Mouse (Mus musculus): ENCODE results near the gene Thbs1.
"Not testable (repeated sequence)": the region's sequence is repeated elsewhere in the genome, so short reads cannot be mapped to it uniquely, and the experiment has no call there.

Gene Thbs1

DNA sequence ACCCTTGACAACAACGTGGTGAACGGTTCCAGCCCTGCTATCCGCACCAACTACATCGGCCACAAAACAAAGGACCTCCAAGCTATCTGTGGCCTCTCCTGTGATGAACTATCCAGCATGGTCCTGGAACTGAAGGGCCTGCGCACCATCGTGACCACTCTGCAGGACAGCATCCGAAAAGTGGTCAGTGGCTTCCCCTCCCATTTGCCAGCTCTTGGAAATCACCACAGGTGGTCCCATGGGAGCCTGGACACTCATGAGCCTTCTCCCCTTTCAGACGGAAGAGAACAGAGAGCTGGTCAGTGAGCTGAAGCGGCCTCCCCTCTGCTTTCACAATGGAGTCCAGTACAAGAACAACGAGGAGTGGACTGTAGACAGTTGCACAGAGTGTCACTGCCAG, 3.0 kb downstream of the Thbs1 start:
- DNase-seq (ENCODE audit: low read depth, low spot score), result no peak

DNA sequence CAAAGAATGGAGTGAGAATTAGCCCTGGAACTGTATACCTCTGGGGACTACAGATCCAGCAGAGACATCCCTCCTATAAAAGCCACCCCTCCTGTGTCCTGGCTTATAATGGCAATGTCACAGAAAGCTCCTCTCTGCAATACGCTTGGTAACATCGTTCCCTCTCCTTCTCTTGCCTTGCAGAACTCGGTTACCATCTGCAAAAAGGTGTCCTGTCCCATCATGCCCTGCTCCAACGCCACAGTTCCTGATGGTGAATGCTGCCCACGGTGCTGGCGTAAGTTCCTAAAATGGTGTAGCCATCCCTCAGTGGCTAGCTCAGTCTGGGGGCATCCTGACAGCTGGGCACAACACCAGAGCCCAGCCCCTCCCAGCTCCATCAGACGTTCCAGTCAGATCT, 4.0 kb downstream of the Thbs1 start:
- no peak for DNase-seq (ENCODE audit: low read depth, low spot score)

DNA sequence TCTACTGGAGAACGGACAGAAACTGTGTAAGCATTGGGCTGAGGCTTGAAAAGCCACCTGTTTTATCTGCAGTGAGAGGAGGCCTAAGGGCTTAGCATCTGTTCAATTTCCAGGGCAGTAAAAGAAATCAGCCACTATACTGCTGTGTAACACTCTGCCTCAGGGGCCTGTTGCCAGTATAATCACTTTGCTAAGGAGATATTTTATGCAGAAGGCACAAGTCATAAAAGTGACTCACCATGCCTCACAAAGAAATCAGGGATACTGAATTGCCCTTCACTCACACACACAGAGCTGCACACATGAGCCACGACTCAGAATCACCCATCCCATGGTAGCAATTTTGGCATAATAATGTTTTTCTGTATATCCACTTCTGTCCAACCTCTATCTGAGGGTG, 4.5 kb downstream of the Thbs1 start:
- DNase-seq (ENCODE audit: low read depth, low spot score), result no peak

DNA sequence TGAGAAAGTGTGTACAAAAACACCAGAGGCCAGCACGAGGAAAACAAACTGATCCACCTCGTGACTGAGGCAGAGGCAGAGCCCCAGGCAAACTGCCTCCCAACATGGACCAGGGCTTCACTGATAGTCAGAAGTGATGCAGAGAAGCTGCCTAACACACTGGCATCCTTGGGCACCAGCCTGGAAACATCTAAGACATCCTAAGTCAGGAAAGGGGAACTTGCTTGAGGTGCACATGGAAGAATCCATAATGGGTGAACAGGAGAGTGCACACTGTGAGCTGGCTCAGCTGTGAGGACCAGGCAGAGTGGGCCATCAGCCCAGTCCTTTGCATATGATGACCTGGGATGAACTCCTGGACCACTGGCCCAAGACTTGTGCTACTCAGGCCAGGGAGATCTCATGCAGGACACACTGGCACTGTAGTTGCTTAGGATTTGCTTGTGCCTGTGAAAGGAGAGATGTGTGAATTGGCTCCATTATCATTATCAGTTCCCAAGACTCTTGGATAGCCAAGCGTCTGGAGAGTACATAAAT, 5.1 kb downstream of the Thbs1 start:
- DNase-seq (ENCODE audit: low read depth, low spot score), result no peak

DNA sequence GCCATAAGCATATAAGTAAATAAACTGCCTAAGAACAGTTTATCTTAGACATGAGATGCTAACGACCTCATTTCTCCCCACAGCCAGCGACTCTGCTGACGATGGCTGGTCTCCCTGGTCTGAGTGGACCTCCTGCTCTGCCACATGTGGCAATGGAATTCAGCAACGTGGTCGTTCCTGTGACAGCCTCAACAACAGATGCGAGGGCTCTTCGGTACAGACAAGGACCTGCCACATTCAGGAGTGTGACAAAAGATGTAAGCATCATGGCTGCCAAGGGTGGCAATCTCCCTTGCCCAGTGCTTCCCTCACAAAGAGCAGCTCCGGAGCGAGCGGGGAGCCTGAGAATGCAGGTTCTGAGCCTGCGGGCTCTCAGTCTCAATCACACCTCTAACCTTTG, 5.7 kb downstream of the Thbs1 start:
- DNase-seq (ENCODE audit: low read depth, low spot score), result no peak

DNA sequence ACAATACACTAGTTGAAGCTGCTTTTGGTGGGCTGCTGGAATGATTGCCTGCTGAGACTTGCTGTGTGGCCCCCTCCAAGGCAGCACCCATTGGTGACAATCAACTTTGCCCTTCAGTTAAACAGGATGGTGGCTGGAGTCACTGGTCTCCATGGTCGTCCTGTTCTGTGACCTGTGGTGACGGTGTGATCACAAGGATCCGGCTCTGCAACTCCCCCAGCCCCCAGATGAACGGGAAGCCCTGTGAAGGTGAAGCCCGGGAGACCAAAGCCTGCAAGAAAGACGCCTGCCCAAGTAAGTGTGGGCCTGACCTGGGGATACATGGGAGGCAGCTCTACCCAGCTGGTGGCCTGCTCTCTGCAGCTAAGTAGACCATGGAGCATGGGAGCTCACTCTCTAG, 6.4 kb downstream of the Thbs1 start:
- DNase-seq (ENCODE audit: low read depth, low spot score), result no peak

DNA sequence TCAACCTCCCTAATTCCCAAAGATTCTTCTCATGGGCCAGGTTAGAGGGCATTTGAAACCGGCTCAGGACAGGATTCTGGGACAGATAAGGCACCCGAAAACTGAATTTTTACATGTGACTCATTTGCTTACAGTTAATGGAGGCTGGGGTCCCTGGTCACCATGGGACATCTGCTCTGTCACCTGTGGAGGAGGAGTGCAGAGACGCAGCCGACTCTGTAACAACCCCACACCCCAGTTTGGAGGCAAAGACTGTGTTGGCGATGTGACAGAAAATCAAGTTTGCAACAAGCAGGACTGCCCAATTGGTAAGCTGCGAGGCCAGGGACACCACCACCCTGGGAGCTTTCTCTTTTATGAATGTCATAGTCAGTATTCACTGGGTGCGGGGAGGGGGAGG, 6.8 kb downstream of the Thbs1 start:
- DNase-seq (ENCODE audit: low read depth, low spot score), result no peak

DNA sequence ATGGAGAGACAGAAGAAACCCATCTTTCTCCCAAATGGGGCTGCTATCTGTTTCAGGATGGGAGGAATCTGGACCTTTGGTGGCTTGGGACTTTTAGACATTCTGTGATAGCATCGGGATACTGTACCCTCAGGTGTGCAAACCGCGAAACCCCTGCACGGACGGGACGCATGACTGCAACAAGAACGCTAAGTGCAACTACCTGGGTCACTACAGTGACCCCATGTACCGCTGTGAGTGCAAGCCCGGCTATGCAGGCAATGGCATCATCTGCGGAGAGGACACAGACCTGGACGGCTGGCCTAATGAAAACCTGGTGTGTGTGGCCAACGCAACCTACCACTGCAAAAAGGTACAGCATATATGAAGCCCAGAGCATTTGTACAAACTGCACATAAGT, 8.0 kb downstream of the Thbs1 start:
- DNase-seq (ENCODE audit: low read depth, low spot score), result no peak

DNA sequence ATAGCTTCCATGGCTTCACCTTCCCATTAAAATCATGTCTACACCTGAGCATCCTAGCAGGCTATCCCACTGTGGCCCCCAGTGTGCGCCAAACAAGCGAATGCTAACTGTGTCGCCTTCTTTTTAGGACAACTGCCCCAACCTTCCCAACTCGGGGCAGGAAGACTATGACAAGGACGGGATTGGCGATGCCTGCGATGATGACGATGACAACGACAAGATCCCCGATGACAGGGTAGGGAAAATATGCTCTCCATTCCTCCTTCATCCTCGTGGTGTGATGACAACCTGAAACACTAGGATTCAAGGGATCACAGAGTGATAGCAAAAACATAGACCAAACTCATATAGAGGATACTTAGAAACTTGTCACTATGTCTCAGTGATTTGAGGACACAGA, 8.4 kb downstream of the Thbs1 start:
- DNase-seq (ENCODE audit: low read depth, low spot score), result no peak

DNA sequence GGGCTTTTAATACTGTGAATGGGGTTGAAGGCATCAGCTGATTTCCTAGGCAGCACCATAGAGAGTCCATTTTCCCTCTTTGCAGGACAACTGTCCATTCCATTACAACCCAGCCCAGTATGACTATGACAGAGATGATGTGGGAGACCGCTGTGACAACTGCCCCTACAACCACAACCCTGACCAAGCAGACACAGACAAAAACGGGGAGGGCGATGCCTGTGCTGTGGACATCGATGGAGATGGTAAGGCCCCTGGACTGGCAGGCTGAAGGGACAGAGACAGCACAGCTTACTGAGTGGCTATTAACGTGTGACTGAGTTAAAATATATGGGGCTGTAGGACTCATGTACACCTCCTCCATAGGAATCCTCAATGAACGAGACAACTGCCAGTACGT, 9.1 kb downstream of the Thbs1 start:
- no peak for DNase-seq (ENCODE audit: low read depth, low spot score)

DNA sequence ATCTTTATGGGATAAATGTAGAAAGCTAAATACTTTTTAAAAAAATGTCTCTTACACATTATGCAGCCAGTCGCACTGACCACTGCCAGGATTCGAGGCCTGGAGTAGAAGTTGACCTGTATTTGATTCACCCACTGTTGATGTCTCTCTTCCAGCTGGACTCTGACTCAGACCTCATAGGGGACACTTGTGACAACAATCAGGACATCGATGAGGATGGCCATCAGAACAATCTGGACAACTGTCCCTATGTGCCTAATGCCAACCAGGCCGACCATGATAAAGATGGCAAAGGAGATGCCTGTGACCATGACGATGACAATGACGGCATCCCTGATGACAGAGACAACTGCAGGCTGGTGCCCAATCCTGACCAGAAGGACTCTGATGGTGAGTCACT, 10.6 kb downstream of the Thbs1 start:
- DNase-seq (ENCODE audit: low read depth, low spot score), result no peak

DNA sequence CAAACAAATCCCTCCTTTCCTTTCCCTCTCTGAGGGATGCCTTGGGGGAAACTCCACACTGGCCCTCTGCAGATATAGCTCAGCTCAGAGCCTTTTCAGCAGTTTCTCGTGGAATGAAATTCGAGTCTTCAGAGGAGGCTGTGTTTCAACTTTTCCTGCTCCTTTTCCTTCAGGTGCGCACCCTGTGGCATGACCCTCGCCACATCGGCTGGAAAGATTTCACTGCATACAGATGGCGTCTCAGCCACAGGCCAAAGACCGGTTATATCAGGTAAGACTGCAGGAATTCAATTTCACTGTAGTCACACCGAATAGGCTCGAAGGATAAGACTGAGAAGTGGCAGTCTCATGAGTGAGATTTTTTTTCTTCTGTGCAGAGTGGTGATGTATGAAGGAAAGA, 12.1 kb downstream of the Thbs1 start:
- DNase-seq (ENCODE audit: low read depth, low spot score), result no peak

DNA sequence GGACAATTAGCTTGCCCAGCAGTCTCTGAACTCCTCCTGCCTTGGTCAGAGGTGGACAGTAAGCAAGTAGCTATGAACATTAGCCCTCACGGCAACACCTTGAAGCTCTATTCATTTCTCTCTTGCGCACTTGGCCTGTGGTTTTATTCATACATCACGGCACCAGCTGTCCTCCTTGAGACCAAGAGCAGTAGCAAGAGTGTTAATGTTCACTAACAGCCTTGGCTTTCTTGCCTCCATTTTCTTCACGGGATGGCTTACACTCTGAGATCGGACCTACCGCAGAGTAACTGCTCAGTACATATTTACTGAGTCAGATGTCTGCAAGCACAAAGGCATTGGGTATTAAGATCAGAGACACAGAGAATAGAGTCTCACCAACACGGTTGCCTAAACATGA, 12.8 kb downstream of the Thbs1 start:
- DNase-seq (ENCODE audit: low read depth, low spot score), result no peak

DNA sequence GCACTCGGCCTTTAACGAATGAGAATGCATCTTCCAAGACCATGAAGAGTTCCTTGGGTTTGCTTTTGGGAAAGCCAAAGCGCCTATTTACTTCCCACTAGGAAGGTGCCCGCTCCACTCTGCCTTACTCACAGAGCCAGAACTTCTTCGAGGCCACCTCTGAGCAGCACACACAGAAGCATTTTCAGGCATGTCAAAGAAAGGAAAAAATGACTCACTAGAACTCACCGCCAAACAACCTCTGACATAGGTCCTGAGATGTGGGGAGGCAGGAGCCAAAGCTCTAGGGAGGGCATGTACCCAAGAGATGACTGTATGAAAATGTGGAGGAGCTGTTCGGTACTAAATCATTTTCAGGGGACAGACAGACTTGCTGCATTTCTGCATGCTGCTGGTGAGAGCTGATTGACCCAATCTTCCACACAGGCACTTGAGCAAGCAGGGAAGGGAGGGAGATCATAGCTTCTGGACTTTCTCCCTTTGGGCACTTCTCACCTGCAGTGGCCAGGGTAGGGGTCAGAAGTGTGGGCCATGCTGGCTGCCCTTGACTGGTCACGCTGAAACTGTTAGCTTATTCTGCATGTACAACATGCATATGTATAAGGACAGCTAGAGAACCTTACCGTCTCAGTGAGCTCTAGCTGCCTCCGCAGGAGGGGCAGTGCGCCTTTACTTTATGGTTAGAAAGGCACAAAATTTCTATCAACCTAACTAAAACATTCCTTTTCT, 13.7 kb downstream of the Thbs1 start:
- DNase-seq (ENCODE audit: low read depth, low spot score), result no peak

DNA sequence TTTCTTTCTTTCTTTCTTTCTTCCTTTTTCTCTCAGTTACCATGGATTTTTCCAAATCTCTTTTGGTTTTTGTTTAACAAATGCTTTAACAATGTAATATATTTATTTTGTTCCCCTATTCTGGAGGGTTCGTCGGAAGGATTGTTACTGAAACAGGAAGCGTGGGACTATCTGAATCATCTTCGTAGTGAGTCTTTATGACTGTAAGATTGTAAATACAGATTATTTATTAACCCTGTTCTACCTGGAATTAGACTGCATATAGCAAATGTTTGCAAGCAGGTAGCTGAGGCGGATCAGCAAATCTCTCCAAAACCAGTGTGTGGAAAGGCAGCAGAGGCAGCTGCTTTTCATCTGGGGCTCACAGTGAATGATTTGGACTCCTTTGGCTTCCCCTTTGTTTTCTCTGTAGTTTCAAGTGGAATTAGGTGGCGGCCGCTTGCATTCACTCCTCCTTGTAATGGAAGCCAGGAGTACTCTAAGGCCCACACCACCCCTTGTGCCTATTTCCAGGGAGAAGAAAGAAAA, 14.3 kb downstream of the Thbs1 start:
- no peak for DNase-seq (ENCODE audit: low read depth, low spot score)

DNA sequence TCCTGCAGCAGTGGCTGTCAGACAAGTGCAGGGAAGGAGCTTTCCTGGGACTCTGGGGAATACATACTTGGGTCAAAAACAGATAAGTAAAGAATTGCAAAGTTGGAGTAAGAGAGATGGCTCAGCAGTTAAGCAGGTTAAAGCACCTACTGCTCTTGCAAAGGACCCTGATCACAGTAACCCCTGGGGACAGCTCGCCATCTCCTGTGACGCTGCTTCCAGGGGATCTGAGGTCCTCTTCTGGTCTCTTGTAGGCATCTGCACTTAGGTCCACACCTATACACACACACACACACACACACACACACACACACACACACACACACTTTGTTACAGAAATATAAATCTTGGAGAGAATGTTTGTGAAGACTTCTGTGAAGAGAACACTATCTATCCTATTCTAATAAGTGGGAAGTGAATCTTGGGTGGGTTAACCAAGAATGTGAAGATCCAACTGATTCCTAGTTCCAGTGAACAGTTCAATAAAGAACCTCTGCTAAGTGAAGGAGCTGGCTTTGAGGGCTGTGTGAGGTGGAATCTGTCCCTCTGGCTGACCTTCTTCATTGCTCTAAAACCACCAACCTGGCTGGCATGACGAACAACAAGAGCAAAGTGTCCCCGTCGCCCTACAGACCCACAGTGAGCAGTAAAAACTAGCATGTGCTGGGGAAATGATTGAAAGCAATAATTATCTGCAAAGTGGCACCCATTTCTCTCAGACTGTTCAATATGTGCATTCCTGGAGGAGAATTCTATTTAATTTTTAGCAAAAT, 16.0 kb downstream of the Thbs1 start:
- no peak for DNase-seq (ENCODE audit: low read depth, low spot score)

DNA sequence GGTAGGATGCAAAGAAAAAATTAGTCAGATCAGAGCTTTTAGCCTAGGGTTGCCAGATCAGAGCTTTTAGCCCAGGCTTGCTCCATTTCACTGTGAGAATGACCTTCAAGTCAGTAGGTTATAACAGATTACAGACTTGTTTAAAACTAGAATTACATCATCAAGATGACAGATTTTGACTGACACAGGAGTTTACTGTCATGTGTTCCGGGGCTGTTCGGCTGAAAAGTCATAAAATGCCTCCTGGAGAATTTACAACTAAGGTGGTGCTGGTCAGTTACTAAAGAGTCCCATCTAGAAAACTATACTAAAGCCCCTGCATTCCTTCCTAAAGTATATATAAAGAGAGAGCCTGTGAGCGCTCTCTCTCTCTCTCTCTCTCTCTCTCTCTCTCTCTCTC, 16.6 kb downstream of the Thbs1 start:
- no peak for DNase-seq (ENCODE audit: low read depth, low spot score)

DNA sequence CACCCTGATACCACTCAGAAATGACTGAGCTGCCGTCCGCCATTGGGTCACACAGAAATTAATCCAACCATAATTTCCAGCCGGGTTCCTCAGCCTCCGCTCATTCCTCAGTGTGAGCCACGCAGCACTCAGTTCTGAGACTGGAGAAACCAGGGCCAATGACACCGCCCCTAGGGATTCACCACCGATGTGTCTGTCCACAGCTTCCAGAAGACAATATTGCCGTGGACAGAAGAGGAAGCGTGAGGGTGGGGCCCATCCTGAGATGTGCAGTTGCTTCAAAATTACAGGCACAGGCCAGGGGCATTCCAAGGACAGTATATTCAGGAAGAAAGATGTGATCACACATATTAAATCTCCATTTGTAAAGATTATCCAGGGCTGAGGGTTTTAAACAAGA, 25.4 kb downstream of the Thbs1 start:
- DNase-seq (ENCODE audit: low read depth, low spot score), result no peak

DNA sequence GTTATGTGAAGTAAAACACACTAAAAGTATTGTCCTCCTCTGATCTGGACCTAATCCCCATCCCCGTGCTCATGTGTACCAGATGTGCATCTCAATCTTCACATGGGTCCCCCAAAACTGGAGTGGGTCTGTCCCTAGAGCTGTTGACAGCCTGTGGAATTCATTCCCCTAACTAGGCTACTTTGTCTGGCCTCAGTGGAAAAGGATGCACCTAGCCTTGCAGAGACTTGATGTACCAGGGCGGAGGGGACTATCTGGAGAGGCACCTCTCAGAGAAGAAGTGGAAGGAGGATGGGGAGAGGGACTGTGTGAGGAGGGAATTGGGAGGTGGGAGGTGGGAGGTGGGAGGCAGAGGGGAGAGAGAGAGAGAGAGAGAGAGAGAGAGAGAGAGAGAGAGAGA, 26.1 kb downstream of the Thbs1 start:
- DNase-seq (ENCODE audit: low read depth, low spot score), result no peak

DNA sequence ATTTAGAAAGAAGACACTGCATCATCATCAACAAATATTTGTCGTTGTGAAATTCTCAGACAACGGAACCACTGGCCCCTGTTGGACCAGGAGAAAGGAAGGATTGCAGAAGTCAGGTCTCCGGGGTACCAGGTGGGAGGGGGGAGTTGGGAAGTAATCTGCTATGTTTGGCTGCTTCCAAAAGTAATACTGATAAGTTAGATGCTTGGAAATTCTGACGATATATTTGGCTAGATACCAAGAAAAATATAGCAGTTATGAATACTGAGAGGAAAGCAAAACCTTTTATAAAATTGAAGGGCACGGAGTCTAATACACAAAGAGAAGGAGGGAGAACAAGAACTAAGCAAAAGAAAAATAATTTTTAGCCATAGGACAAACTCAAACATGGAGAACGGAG, 27.6 kb downstream of the Thbs1 start:
- no peak for DNase-seq (ENCODE audit: low read depth, low spot score)

DNA sequence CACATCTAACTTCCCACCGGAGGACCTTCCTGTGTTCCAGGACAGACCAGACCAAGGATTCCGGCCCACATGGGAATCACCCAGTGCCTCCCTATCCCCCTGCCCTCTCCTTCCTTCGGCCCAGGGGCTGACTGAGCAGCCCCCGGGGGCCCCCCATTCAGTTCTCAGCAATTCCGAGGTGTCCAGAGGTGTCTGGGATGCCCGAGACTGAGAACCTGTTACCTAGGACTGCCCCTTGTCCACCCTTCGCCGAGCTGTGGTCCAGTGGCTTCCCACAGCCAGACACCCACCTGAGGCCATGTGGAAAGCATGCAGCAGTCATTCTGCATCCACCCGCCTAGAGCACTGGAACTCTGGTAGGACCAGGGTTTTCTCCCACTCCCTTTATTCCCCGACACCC, 30.0 kb downstream of the Thbs1 start:
- no peak for DNase-seq (ENCODE audit: low read depth, low spot score)

DNA sequence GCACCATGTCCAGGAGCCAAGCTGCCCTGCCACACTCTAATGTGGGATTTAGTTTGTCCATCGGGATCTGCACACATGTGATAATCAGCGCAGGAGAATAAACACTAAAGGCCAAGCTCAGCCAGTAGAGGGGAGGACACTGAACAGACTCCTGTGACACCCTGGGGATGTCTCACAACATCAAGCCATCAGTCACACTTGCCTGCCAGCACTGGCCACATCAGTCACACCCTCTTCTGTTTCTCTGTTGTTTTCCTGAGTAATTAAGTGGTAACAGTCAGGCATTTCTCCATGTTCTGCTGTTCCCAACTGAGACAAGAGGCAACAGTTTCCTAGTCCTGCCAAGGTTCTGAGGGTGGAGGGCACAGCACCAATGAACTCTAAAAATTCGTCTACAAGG, 36.1 kb downstream of the Thbs1 start:
- not testable (repeated sequence) for DNase-seq (ENCODE audit: low read depth, low spot score)

Measured in telencephalon, adult 2 months (tissue).